Mouse (Mus musculus): Measurements from ENCODE around the gene Vcp.
A peak's percentile ranks its signal among the peaks of the same experiment; 100 is the strongest.

Vcp gene

GRCm38 (mm10) chr4:43000141-43000986 lies at the start of gene Vcp:
TSS of gene Vcp (minus strand) at chr4:43000507.
- peak; percentile 99 for DNase-seq

GRCm38 (mm10) chr4:43047231-43047630 lies 46.9 kb upstream of the Vcp start:
- DNase-seq: peak; percentile 92

- no peak for DNase-seq
Measured at GRCm38 (mm10) chr4:43046607-43047006, 46.3 kb upstream of the Vcp start.

GRCm38 (mm10) chr4:43045659-43046302 lies 45.5 kb upstream of the Vcp start, which contains the start of gene Fam214b:
TSS of gene Fam214b (minus strand) at chr4:43046220.
- peak; percentile 100 for DNase-seq

GRCm38 (mm10) chr4:43045285-43045658 lies 45.0 kb upstream of the Vcp start:
- no peak for DNase-seq

- peak; percentile 60 for DNase-seq
Measured at GRCm38 (mm10) chr4:43044673-43045072, 44.4 kb upstream of the Vcp start.

GRCm38 (mm10) chr4:43043644-43044357 lies 43.5 kb upstream of the Vcp start:
- peak; percentile 66 for DNase-seq

GRCm38 (mm10) chr4:43040881-43041547 lies 40.7 kb upstream of the Vcp start:
- no peak for DNase-seq

- DNase-seq: peak; percentile 98
Measured at GRCm38 (mm10) chr4:43040114-43040572, 39.8 kb upstream of the Vcp start.

- no peak for DNase-seq
Measured at GRCm38 (mm10) chr4:43039609-43040008, 39.3 kb upstream of the Vcp start.

- no peak for DNase-seq
Measured at GRCm38 (mm10) chr4:43038567-43039495, 38.5 kb upstream of the Vcp start.

GRCm38 (mm10) chr4:43037860-43038566 lies 37.7 kb upstream of the Vcp start:
- no peak for DNase-seq

GRCm38 (mm10) chr4:43036356-43036755 lies 36.0 kb upstream of the Vcp start:
- no peak for DNase-seq

GRCm38 (mm10) chr4:43035851-43036250 lies 35.5 kb upstream of the Vcp start:
- no peak for DNase-seq

GRCm38 (mm10) chr4:43033481-43033880 lies 33.2 kb upstream of the Vcp start:
- no peak for DNase-seq

GRCm38 (mm10) chr4:43032501-43032900 lies 32.2 kb upstream of the Vcp start:
- DNase-seq: no peak

GRCm38 (mm10) chr4:43031237-43031995 lies 31.1 kb upstream of the Vcp start, which contains the start of gene Stoml2:
TSS of gene Stoml2 (minus strand) at chr4:43031710.
- DNase-seq: peak; percentile 96

GRCm38 (mm10) chr4:43030780-43031230 lies 30.5 kb upstream of the Vcp start:
- peak; percentile 62 for DNase-seq

GRCm38 (mm10) chr4:43030352-43030751 lies 30.0 kb upstream of the Vcp start:
- no peak for DNase-seq

GRCm38 (mm10) chr4:43029749-43030148 lies 29.4 kb upstream of the Vcp start:
- DNase-seq: no peak

Measured in kidney, adult 9 months (tissue).